Mouse (Mus musculus) Patski (cell line): Measurements from ENCODE around the gene Ndufa8. TPM values are rescaled to one million over a fixed set of nuclear protein-coding genes. Genes with fewer than 3 reads are reported as not detected.

ENCODE experiments used
- ATAC-seq: fragments of 100-300 bp; one replicate; pipeline ENCODE4 v1.8.0; 2021
- CTCF ChIA-PET: fragments of 350-600 bp; sonication (Branson Sonifier 250); formaldehyde crosslinking; loops from one replicate; lab custom pipeline; 2022; ENCODE audit warnings: inconsistent platforms; lab: Charles Lee
- POLR2A ChIA-PET: fragments of 350-600 bp; sonication (Branson Sonifier 250); formaldehyde crosslinking; loops from one replicate; lab custom pipeline; 2022; ENCODE audit warnings: antibody characterized with exemption, inconsistent platforms; lab: Charles Lee
- DNase-seq: peaks from one replicate; pipeline ENCODE4 v3.0.0-alpha.2; 2011; ENCODE audit warnings: low read depth, low spot score
- H3K27me3 ChIP-seq: fragments of 371-371 bp; one replicate; pipeline ENCODE4 v1.5.1; 2021
- CTCF ChIP-seq: fragments of 100-300 bp; IDR thresholded peaks from one replicate; pipeline ENCODE4 v1.5.1; 2021
- in situ Hi-C: fragments of 300-500 bp; cut with MboI; formaldehyde crosslinking; loops from 3 replicates; pipeline ENCODE4 v1.11.1; 2018; ENCODE audit warnings: low pct_unique_long_range_greater_than_20kb, mixed read lengths
- polyA plus RNA-seq: library from polyadenylated mRNA; unstranded; gene quantifications from one replicate; pipeline ENCODE4 v1.2.3, GENCODE M21; 2021

The Ndufa8 gene
- polyA plus RNA-seq = 282 TPM

GRCm38 (mm10) chr2:36048748-36049566 is at the start of gene Ndufa8, which contains the start of gene Morn5:
Gene Ndufa8, minus strand, starts transcription at chr2:36049406.
Gene Morn5, plus strand, starts transcription at chr2:36049458.
- POLR2A ChIA-PET = no interaction called here
- peak; percentile 92 for DNase-seq
- in situ Hi-C loops = no loop called here
- TF ChIP-seq CTCF = no peak
- peak; percentile 87 for ATAC-seq
- CTCF ChIA-PET = interaction anchor here (1.1 kb wide), 1 partner anchor 65 kb away, joined by 3 read pairs; no protein-coding TSS in a partner anchor
- H3K27me3 ChIP-seq = no peaks in the 10 kb centered on the region

GRCm38 (mm10) chr2:36098021-36098420 is 48.8 kb upstream of the Ndufa8 start:
- in situ Hi-C loops = no loop called here
- ChIA-PET CTCF (interaction anchor here (0.6 kb wide), 1 partner anchor 31 kb away, joined by 3 read pairs; no protein-coding TSS in a partner anchor), POLR2A (no interaction called here)
- no peak for TF ChIP-seq CTCF
- no peaks in the 10 kb centered on the region for H3K27me3 ChIP-seq
- no peak for ATAC-seq
- no peak for DNase-seq

GRCm38 (mm10) chr2:36097129-36097815 is 48.1 kb upstream of the Ndufa8 start:
- CTCF ChIA-PET = no interaction called here
- H3K27me3 ChIP-seq = no peaks in the 10 kb centered on the region
- no peak for ATAC-seq
- POLR2A ChIA-PET = no interaction called here
- in situ Hi-C loops = no loop called here
- no peak for TF ChIP-seq CTCF
- no peak for DNase-seq

- in situ Hi-C loops = no loop called here
- ChIA-PET CTCF (interaction anchor here (1.6 kb wide), 1 partner anchor 48 kb away, joined by 3 read pairs; no protein-coding TSS in a partner anchor), POLR2A (no interaction called here)
- no peaks in the 10 kb centered on the region for H3K27me3 ChIP-seq
- TF ChIP-seq CTCF = no peak
- ATAC-seq (no peak), DNase-seq (no peak)
Observed at GRCm38 (mm10) chr2:36093914-36094475, 44.8 kb upstream of the Ndufa8 start.

- ATAC-seq (no peak), DNase-seq (no peak)
- no peak for TF ChIP-seq CTCF
- H3K27me3 ChIP-seq = no peaks in the 10 kb centered on the region
- in situ Hi-C loops = no loop called here
- CTCF ChIA-PET = interaction anchor here (1.6 kb wide), 1 partner anchor 49 kb away, joined by 3 read pairs; no protein-coding TSS in a partner anchor
- POLR2A ChIA-PET = no interaction called here
Observed at GRCm38 (mm10) chr2:36093301-36093700, 44.1 kb upstream of the Ndufa8 start.

- ChIA-PET CTCF (interaction anchor here (1.6 kb wide), 1 partner anchor 50 kb away, joined by 3 read pairs; no protein-coding TSS in a partner anchor), POLR2A (interaction anchor here (0.6 kb wide), 1 partner anchor 1500 kb away, joined by 3 read pairs; no protein-coding TSS in a partner anchor)
- peak; percentile 53 for ATAC-seq
- in situ Hi-C loops = no loop called here
- H3K27me3 ChIP-seq = no peaks in the 10 kb centered on the region
- peak; percentile 44 for DNase-seq
- no peak for TF ChIP-seq CTCF
Observed at GRCm38 (mm10) chr2:36092748-36093147, 43.5 kb upstream of the Ndufa8 start.

- H3K27me3 ChIP-seq = no peaks in the 10 kb centered on the region
- in situ Hi-C loops = no loop called here
- ATAC-seq (peak; percentile 94), DNase-seq (peak; percentile 39)
- no peak for TF ChIP-seq CTCF
- ChIA-PET CTCF (interaction anchor here (1.6 kb wide), 1 partner anchor 9 kb away, joined by 3 read pairs; no protein-coding TSS in a partner anchor), POLR2A (interaction anchor here (0.7 to 1.2 kb wide), 4 partner anchors 12 to 119 kb away, joined by 3 to 4 read pairs (median 3); partner anchors contain the start of gene Mrrf)
Observed at GRCm38 (mm10) chr2:36090853-36091741, 41.9 kb upstream of the Ndufa8 start.

- ChIA-PET CTCF (interaction anchor here (1.1 to 2.1 kb wide), 2 partner anchors 21 to 105 kb away, joined by 3 to 6 read pairs; no protein-coding TSS in a partner anchor), POLR2A (interaction anchor here (0.6 to 1.6 kb wide), 3 partner anchors 19 to 47 kb away, joined by 3 read pairs; partner anchors contain the start of gene Mrrf)
- DNase-seq = no peak
- TF ChIP-seq CTCF = no peak
- ATAC-seq = no peak
- H3K27me3 ChIP-seq = no peaks in the 10 kb centered on the region
- in situ Hi-C loops = loop anchor here (5.0 kb wide), 1 partner anchor 37 kb away; no protein-coding TSS in a partner anchor
Observed at GRCm38 (mm10) chr2:36089190-36089589, 40.0 kb upstream of the Ndufa8 start.

- ATAC-seq (no peak), DNase-seq (no peak)
- CTCF ChIA-PET = interaction anchor here (1.1 to 1.6 kb wide), 3 partner anchors 10 to 21 kb away, joined by 3 to 4 read pairs (median 4); no protein-coding TSS in a partner anchor
- in situ Hi-C loops = loop anchor here (5.0 kb wide), 1 partner anchor 33 kb away; no protein-coding TSS in a partner anchor
- no peaks in the 10 kb centered on the region for H3K27me3 ChIP-seq
- POLR2A ChIA-PET = no interaction called here
- TF ChIP-seq CTCF = no peak
Observed at GRCm38 (mm10) chr2:36085041-36085440, 35.8 kb upstream of the Ndufa8 start.
